Mouse (Mus musculus): Measurements from ENCODE around the gene Dync1li2.

GRCm38 (mm10) chr8:104439461-104439860, 3.4 kb downstream of the Dync1li2 start:
- TF ChIP-seq CTCF (IDR thresholded peaks at IDR 0.05; ENCODE audit: low read depth): no peak
- no peak for TF ChIP-seq EP300 (IDR thresholded peaks at IDR 0.05; ENCODE audit: low read depth)
